Mouse (Mus musculus) thymus, postnatal 10 days (tissue): ENCODE data around the gene Ankrd22.
"Not testable (repeated sequence)": the region's sequence is repeated elsewhere in the genome, so short reads cannot be mapped to it uniquely, and the experiment has no call there.

Experiments
- DNase-seq, 2 experiments: peaks; one replicate each; pipeline ENCODE4 v3.0.0; 2021; ENCODE audit warnings: low spot score in 2 of 2

Ankrd22 gene

GRCm38 (mm10) chr19:34165891-34166290 is at the start of gene Ankrd22:
Gene Ankrd22, minus strand, starts transcription at chr19:34166053.
- peak in 1 of 2 experiments; percentile 46 for DNase-seq

GRCm38 (mm10) chr19:34214136-34214535 is 48.3 kb upstream of the Ankrd22 start:
- DNase-seq, result no peak

GRCm38 (mm10) chr19:34213251-34213645 is 47.4 kb upstream of the Ankrd22 start:
- DNase-seq, result no peak

- DNase-seq, result no peak
Measured at GRCm38 (mm10) chr19:34212489-34213250, 46.8 kb upstream of the Ankrd22 start.

GRCm38 (mm10) chr19:34210841-34211240 is 45.0 kb upstream of the Ankrd22 start:
- DNase-seq, result no peak

GRCm38 (mm10) chr19:34209930-34210581 is 44.2 kb upstream of the Ankrd22 start:
- DNase-seq, result no peak

- DNase-seq, result no peak
Measured at GRCm38 (mm10) chr19:34209031-34209430, 43.2 kb upstream of the Ankrd22 start.

- no peak for DNase-seq
Measured at GRCm38 (mm10) chr19:34206760-34207440, 41.0 kb upstream of the Ankrd22 start.

GRCm38 (mm10) chr19:34206128-34206527 is 40.3 kb upstream of the Ankrd22 start:
- DNase-seq, result not testable (repeated sequence)

- DNase-seq, result no peak
Measured at GRCm38 (mm10) chr19:34202668-34203067, 36.8 kb upstream of the Ankrd22 start.

GRCm38 (mm10) chr19:34199488-34199887 is 33.6 kb upstream of the Ankrd22 start:
- DNase-seq, result no peak

GRCm38 (mm10) chr19:34198901-34199300 is 33.0 kb upstream of the Ankrd22 start:
- DNase-seq, result no peak

GRCm38 (mm10) chr19:34198066-34198465 is 32.2 kb upstream of the Ankrd22 start:
- no peak for DNase-seq

GRCm38 (mm10) chr19:34195031-34195430 is 29.2 kb upstream of the Ankrd22 start:
- DNase-seq, result no peak

GRCm38 (mm10) chr19:34194132-34194745 is 28.4 kb upstream of the Ankrd22 start:
- no peak for DNase-seq

GRCm38 (mm10) chr19:34193683-34194082 is 27.8 kb upstream of the Ankrd22 start:
- no peak for DNase-seq

GRCm38 (mm10) chr19:34193149-34193548 is 27.3 kb upstream of the Ankrd22 start:
- DNase-seq, result no peak

- peak; percentile 83 to 85 for DNase-seq
Measured at GRCm38 (mm10) chr19:34192008-34192963, 26.4 kb upstream of the Ankrd22 start, which contains the start of gene Stambpl1. Gene Stambpl1, plus strand, starts transcription at chr19:34192229.

- DNase-seq, result no peak
Measured at GRCm38 (mm10) chr19:34191645-34192007, 25.8 kb upstream of the Ankrd22 start.

- DNase-seq, result no peak
Measured at GRCm38 (mm10) chr19:34186845-34187244, 21.0 kb upstream of the Ankrd22 start.

GRCm38 (mm10) chr19:34182490-34182889 is 16.6 kb upstream of the Ankrd22 start:
- no peak for DNase-seq
